Mouse (Mus musculus) bone marrow, adult 2 months (tissue): ENCODE results near the gene Plekhg1.

Experiments
- CTCF ChIP-seq: fragments of 200-500 bp; IDR thresholded peaks from 2 replicates; pipeline ENCODE4 v1.5.1; 2011; ENCODE audit warnings: low read length, control low read depth; ENCODE audit not compliant: control insufficient read depth, insufficient read depth
- POLR2A ChIP-seq: fragments of 200-500 bp; IDR thresholded peaks from 2 replicates; pipeline ENCODE4 v1.6.1; 2011; ENCODE audit warnings: low read depth, mild to moderate bottlenecking, control low read depth, low read length, borderline replicate concordance; ENCODE audit not compliant: control insufficient read depth

DNA sequence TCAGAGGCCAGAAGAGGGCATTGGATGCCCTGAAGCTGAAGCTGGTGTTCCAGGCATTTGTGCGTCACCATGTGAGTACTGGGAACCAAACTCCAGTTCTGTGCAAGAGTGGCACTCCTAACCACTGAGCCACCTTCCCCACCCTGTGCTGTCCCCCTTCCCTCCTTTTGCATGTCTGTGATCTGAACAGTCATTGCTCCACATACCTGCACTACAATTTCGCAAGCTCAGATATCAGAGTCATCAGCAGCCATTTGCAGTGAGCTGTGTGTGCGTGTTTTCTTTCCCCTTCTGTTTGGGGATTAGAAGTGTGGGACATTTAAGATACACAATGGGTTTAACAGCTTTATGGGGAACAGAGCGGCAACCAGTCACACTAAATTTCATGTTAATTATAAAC lies 46.4 kb downstream of the Plekhg1 start:
- TF ChIP-seq CTCF (no peak), POLR2A (no peak)
